Mouse (Mus musculus) ES-Bruce4 (cell line): Measurements from ENCODE around the gene Trmt1. TPM values are rescaled to one million over a fixed set of nuclear protein-coding genes. Genes with fewer than 3 reads are reported as not detected.

ENCODE experiments used
- H3K27ac ChIP-seq: 2 replicates; pipeline ENCODE4 v1.5.1; 2012; ENCODE audit warnings: low read length, inconsistent platforms; ENCODE audit not compliant: insufficient read depth
- H3K27me3 ChIP-seq: 2 replicates; pipeline ENCODE4 v1.6.1; 2012; ENCODE audit warnings: mild to moderate bottlenecking, low read length, inconsistent platforms; ENCODE audit not compliant: control insufficient read depth, poor library complexity, insufficient read depth, severe bottlenecking
- H3K36me3 ChIP-seq: 2 replicates; pipeline ENCODE4 v1.6.1; 2012; ENCODE audit warnings: inconsistent platforms, mild to moderate bottlenecking, low read length, moderate library complexity; ENCODE audit not compliant: control insufficient read depth, poor library complexity, insufficient read depth, severe bottlenecking
- H3K4me1 ChIP-seq: one replicate; pipeline ENCODE4 v1.8.1; 2011; ENCODE audit warnings: low read length; ENCODE audit not compliant: control insufficient read depth, insufficient read depth
- H3K4me3 ChIP-seq: 2 replicates; pipeline ENCODE4 v1.5.1; 2011; ENCODE audit warnings: low read depth, mild to moderate bottlenecking, low read length
- H3K9ac ChIP-seq: 2 replicates; pipeline ENCODE4 v1.6.1; 2012; ENCODE audit warnings: low read depth, mild to moderate bottlenecking, inconsistent platforms; ENCODE audit not compliant: poor library complexity, severe bottlenecking
- H3K9me3 ChIP-seq: replicated peaks from 2 replicates; pipeline ENCODE4 v1.6.1; 2012; ENCODE audit warnings: mild to moderate bottlenecking, low read length, inconsistent platforms; ENCODE audit not compliant: control insufficient read depth, poor library complexity, insufficient read depth, severe bottlenecking
- CTCF ChIP-seq: IDR thresholded peaks from one replicate; pipeline ENCODE4 v1.8.1; 2011; ENCODE audit warnings: low read depth, low read length
- EP300 ChIP-seq: IDR thresholded peaks from 2 replicates; pipeline ENCODE4 v1.6.1; 2011; ENCODE audit warnings: low read depth, low read length; ENCODE audit not compliant: insufficient read depth
- POLR2A ChIP-seq: IDR thresholded peaks from one replicate; pipeline ENCODE4 v1.8.1; 2011; ENCODE audit warnings: low read length; ENCODE audit not compliant: insufficient read depth
- polyA plus RNA-seq: library from polyadenylated mRNA; stranded (reverse); fragments of >200 nt; gene quantifications from 2 replicates; pipeline ENCODE4 v1.2.4, GENCODE M21; 2011; ENCODE audit warnings: low read depth; ENCODE audit not compliant: missing spikeins, insufficient read depth, insufficient read length

Trmt1 gene
- polyA plus RNA-seq, 1 experiment, result 77.6 TPM

DNA sequence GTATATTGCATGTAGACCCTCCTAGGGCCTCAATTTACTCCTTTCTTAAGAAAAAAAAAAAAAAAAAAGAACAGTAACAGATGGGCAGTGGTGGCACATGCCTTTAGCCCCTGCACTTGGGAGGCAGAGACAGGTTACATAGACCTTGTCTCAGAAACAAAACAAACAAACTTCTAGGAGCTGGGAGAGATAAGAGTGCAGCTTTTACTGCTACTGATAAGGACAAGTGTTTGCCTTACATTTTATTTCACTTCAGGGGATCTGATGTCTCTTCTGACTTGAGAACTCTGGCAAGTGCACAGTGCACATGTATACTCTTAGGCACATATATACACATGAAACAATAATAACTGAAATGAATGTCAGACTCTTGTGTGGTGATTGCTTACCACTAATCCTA is 28.9 kb upstream of the Trmt1 start:
- Histone ChIP-seq H3K4me3 (peak overlapping the region; percentile 90), H3K27me3 (no peaks in the 10 kb centered on the region), H3K36me3 (peaks cover 28% of the 10 kb centered on the region)

DNA sequence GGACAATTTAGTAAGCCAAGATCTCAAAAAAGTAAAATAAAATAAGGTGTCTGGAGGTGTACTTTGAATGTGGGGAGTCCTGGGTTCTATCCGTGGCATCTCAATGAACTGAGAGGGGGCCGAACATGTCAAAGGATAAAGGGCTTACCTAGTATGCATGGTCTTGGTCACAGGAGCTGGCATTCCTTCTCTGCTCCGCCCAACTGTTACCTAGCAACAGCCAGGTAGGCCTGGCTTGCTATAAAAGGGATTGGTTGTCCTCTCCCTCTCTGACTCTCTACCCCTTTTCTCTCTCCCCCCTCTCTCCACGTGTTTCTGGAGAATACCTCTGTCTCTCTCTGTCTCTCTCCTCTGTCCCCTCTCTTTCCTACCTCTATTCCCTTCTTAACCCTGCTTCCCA is 28.4 kb upstream of the Trmt1 start:
- Histone ChIP-seq H3K4me3 (no peak overlapping the region), H3K4me1 (no peaks in the 10 kb centered on the region)

More for the DNA sequence above, 28.9 kb upstream of the Trmt1 start:
- TF ChIP-seq CTCF (no peak), POLR2A (no peak), EP300 (no peak)
- Histone ChIP-seq H3K27ac (peak overlapping the region; percentile 97), H3K9me3 (no peaks in the 10 kb centered on the region), H3K9ac (peak overlapping the region; percentile 98), H3K4me1 (no peaks in the 10 kb centered on the region)

GRCm38 (mm10) chr8:84658951-84659350 is 27.2 kb upstream of the Trmt1 start:
- Histone ChIP-seq H3K27ac (peak overlapping the region; percentile 99), H3K36me3 (peaks cover 28% of the 10 kb centered on the region), H3K4me1 (no peaks in the 10 kb centered on the region), H3K4me3 (no peak overlapping the region), H3K9ac (peak overlapping the region; percentile 94; the same call in 1 of the 2 replicates), H3K27me3 (no peaks in the 10 kb centered on the region), H3K9me3 (no peaks in the 10 kb centered on the region)
- TF ChIP-seq EP300 (no peak), CTCF (no peak), POLR2A (no peak)

More for the DNA sequence above, 28.4 kb upstream of the Trmt1 start:
- H3K27me3 ChIP-seq, result no peaks in the 10 kb centered on the region
- peak overlapping the region; percentile 97 for H3K27ac ChIP-seq
- no peaks in the 10 kb centered on the region for H3K9me3 ChIP-seq
- H3K9ac ChIP-seq, result peak overlapping the region; percentile 98
- peaks cover 28% of the 10 kb centered on the region for H3K36me3 ChIP-seq
- TF ChIP-seq EP300, result no peak

DNA sequence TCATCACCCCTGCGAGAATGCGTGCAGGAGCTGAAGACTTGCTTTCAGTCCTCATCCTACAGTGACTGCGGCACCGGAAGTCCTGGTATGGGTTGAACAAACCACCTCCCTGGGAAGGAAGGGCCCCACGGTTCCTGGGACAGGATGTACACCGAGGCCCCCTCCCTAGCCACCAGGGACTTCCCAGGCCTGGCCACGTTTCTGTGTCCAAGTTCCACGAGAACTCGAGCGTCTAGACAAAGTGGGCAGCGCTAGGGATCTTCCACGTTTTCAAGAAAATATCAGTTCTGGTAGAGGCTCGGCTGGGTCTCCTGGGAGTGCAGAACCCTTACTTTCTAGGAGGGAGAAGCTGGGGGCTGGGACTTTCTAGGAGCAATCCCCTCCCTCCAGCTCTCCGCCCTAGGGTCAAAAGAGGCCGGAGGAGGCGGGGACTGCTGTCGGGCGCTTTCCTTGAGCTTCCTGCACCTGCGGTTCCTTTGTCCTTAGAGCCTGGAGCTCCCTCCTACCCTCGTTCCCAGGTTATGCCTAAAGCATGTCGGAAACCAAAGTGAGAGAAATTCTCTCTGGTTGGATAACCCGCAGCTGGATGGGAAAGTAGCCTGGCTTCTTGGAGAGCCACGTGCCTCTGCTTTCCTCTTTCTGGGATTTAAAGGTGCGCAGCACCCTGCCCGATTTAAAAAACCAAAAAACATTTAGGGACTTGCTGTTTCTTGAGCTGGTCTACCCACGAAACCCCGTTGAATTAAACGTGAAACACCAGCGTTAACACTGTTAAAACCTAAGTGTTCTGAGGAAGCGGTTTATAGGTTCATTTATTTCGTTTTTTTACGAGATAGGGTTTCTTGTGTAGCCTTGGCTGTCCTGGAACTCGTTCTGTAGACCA is 25.9 kb upstream of the Trmt1 start:
- Histone ChIP-seq H3K9me3 (no peaks in the 10 kb centered on the region), H3K27me3 (no peaks in the 10 kb centered on the region), H3K9ac (peak overlapping the region; percentile 94), H3K27ac (peak overlapping the region; percentile 99), H3K4me3 (peak overlapping the region; percentile 88), H3K36me3 (peaks cover 19% of the 10 kb centered on the region), H3K4me1 (no peaks in the 10 kb centered on the region)
- no peak for TF ChIP-seq CTCF
- peak; percentile 48 for TF ChIP-seq POLR2A

- no peak for TF ChIP-seq POLR2A
- TF ChIP-seq CTCF, result no peak
- TF ChIP-seq EP300, result peak; percentile 82; the same call in 1 of the 2 replicates
- Histone ChIP-seq H3K36me3 (peaks cover 16% of the 10 kb centered on the region), H3K4me3 (peak overlapping the region; percentile 88), H3K27me3 (no peaks in the 10 kb centered on the region), H3K9ac (peak overlapping the region; percentile 94), H3K27ac (peak overlapping the region; percentile 99), H3K4me1 (no peaks in the 10 kb centered on the region), H3K9me3 (no peaks in the 10 kb centered on the region)
Observed at GRCm38 (mm10) chr8:84660819-84661457, 25.2 kb upstream of the Trmt1 start.

DNA sequence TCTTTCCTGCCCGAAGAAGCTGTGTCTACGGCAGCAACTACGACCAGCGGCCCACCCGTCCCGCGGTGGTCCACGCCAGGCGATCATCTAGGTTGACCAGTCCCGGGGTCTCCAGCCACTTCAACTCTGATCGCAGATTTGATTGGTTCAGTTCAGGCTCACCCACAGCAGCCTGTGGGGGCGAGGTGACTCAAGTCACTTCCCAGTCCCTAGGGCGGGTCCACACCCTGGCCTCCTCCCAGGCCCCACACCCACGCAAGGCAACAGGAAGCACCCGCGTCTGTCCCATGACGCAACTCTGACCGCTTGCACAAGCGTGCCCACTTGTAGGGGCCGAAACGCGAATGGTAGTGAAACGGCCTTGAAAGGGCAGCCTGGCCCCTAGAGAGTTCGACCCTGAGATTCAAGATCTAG is 24.6 kb upstream of the Trmt1 start:
- Histone ChIP-seq H3K4me1 (no peaks in the 10 kb centered on the region), H3K36me3 (peaks cover 16% of the 10 kb centered on the region)

More for the DNA sequence above, 24.6 kb upstream of the Trmt1 start:
- no peaks in the 10 kb centered on the region for H3K27me3 ChIP-seq
- peak overlapping the region; percentile 94 for H3K9ac ChIP-seq
- H3K4me3 ChIP-seq, result peak overlapping the region; percentile 88
- H3K9me3 ChIP-seq, result no peaks in the 10 kb centered on the region
- TF ChIP-seq EP300 (peak; percentile 49; the same call in 1 of the 2 replicates), CTCF (no peak), POLR2A (no peak)
- H3K27ac ChIP-seq, result peak overlapping the region; percentile 99
